Mouse (Mus musculus) heart, adult 9 months (tissue): ENCODE measurements around the gene Phlda3.
A peak's percentile ranks its signal among the peaks of the same experiment; 100 is the strongest.

ENCODE experiments used
- DNase-seq, 2 experiments: peaks; one replicate each; pipeline ENCODE4 v3.0.0; 2022; ENCODE audit warnings: low spot score in 2 of 2

The Phlda3 gene

GRCm38 (mm10) chr1:135759685-135760084 is 6.2 kb upstream of the Phlda3 start:
- no peak for DNase-seq

- DNase-seq, result no peak
These were observed 5.7 kb upstream of the Phlda3 start for GRCm38 (mm10) chr1:135760216-135760615.

- no peak for DNase-seq
These were observed 4.2 kb upstream of the Phlda3 start for GRCm38 (mm10) chr1:135761728-135762127.

GRCm38 (mm10) chr1:135763503-135764205 is 2.3 kb upstream of the Phlda3 start:
- peak in 1 of 2 experiments; percentile 49 for DNase-seq

- DNase-seq, result no peak
These were observed 1.8 kb upstream of the Phlda3 start for GRCm38 (mm10) chr1:135764206-135764528.

GRCm38 (mm10) chr1:135766592-135767306 is 830 bp downstream of the Phlda3 start:
- no peak for DNase-seq

GRCm38 (mm10) chr1:135767324-135767890 is 1.5 kb downstream of the Phlda3 start:
- no peak for DNase-seq

- no peak for DNase-seq
These were observed 2.5 kb downstream of the Phlda3 start for GRCm38 (mm10) chr1:135768400-135768799.

GRCm38 (mm10) chr1:135770237-135770636 is 4.3 kb downstream of the Phlda3 start:
- DNase-seq, result no peak

GRCm38 (mm10) chr1:135770896-135771572 is 5.1 kb downstream of the Phlda3 start:
- DNase-seq, result peak; percentile 64 to 72

GRCm38 (mm10) chr1:135771573-135771970 is 5.7 kb downstream of the Phlda3 start:
- no peak for DNase-seq

GRCm38 (mm10) chr1:135776596-135776995 is 10.7 kb downstream of the Phlda3 start:
- peak; percentile 31 to 56 for DNase-seq

GRCm38 (mm10) chr1:135777046-135777445 is 11.1 kb downstream of the Phlda3 start:
- DNase-seq, result no peak

- DNase-seq, result peak in 1 of 2 experiments; percentile 43
These were observed 13.0 kb downstream of the Phlda3 start, which contains the start of gene Tnni1 for GRCm38 (mm10) chr1:135778780-135779535. Gene Tnni1, plus strand, starts transcription at chr1:135779434.

GRCm38 (mm10) chr1:135780649-135781048 is 14.7 kb downstream of the Phlda3 start:
- DNase-seq, result no peak

- peak; percentile 68 to 74 for DNase-seq
These were observed 15.3 kb downstream of the Phlda3 start for GRCm38 (mm10) chr1:135781220-135781619.

- no peak for DNase-seq
These were observed 16.9 kb downstream of the Phlda3 start for GRCm38 (mm10) chr1:135782816-135783215.

- DNase-seq, result peak; percentile 59 to 66
These were observed 21.9 kb downstream of the Phlda3 start for GRCm38 (mm10) chr1:135787799-135788198.

GRCm38 (mm10) chr1:135788708-135789107 is 22.8 kb downstream of the Phlda3 start:
- no peak for DNase-seq

GRCm38 (mm10) chr1:135789815-135790214 is 23.9 kb downstream of the Phlda3 start:
- peak in 1 of 2 experiments; percentile 41 for DNase-seq

- no peak for DNase-seq
These were observed 26.4 kb downstream of the Phlda3 start for GRCm38 (mm10) chr1:135792143-135792939.
